Mouse (Mus musculus) gastrocnemius, postnatal 10 days (tissue): ENCODE data around the gene Osbp2. TPM values are rescaled to one million over a fixed set of nuclear protein-coding genes. Genes with fewer than 3 reads are reported as not detected.
A peak's percentile ranks its signal among the peaks of the same experiment; 100 is the strongest.

ENCODE experiments used
- DNase-seq: peaks from one replicate; pipeline ENCODE4 v3.0.0; 2021; ENCODE audit warnings: mixed read lengths
- total RNA-seq, 2 experiments: library from RNA; stranded (reverse); gene quantifications; 2 replicates each; pipeline ENCODE4 v1.2.3; 2021

Gene Osbp2
- total RNA-seq, 2 experiments from 2014 or later = 0.49 to 0.88 TPM

GRCm38 (mm10) chr11:3823378-3823777 is 40.3 kb downstream of the Osbp2 start:
- no peak for DNase-seq

- DNase-seq = no peak
These were observed 45.5 kb downstream of the Osbp2 start for GRCm38 (mm10) chr11:3817986-3818758.

GRCm38 (mm10) chr11:3815951-3816350 is 47.8 kb downstream of the Osbp2 start:
- no peak for DNase-seq

- DNase-seq = no peak
These were observed 50.4 kb downstream of the Osbp2 start for GRCm38 (mm10) chr11:3813340-3813739.

- DNase-seq = peak; percentile 26
These were observed 55.5 kb downstream of the Osbp2 start for GRCm38 (mm10) chr11:3808162-3808561.

GRCm38 (mm10) chr11:3805362-3805761 is 58.3 kb downstream of the Osbp2 start:
- no peak for DNase-seq

- no peak for DNase-seq
These were observed 59.1 kb downstream of the Osbp2 start for GRCm38 (mm10) chr11:3804639-3805038.

GRCm38 (mm10) chr11:3802057-3802456 is 61.6 kb downstream of the Osbp2 start:
- no peak for DNase-seq

- no peak for DNase-seq
These were observed 66.0 kb downstream of the Osbp2 start for GRCm38 (mm10) chr11:3797631-3798215.

GRCm38 (mm10) chr11:3790736-3791135 is 73.0 kb downstream of the Osbp2 start:
- DNase-seq = no peak

- no peak for DNase-seq
These were observed 73.8 kb downstream of the Osbp2 start for GRCm38 (mm10) chr11:3789919-3790318.

- DNase-seq = peak; percentile 92
These were observed 77.1 kb downstream of the Osbp2 start for GRCm38 (mm10) chr11:3786564-3786963.

- no peak for DNase-seq
These were observed 88.4 kb downstream of the Osbp2 start for GRCm38 (mm10) chr11:3775263-3775644.

GRCm38 (mm10) chr11:3774463-3775262 is 89.0 kb downstream of the Osbp2 start:
- peak; percentile 56 for DNase-seq

GRCm38 (mm10) chr11:3773782-3774462 is 89.8 kb downstream of the Osbp2 start:
- no peak for DNase-seq

- DNase-seq = no peak
These were observed 90.6 kb downstream of the Osbp2 start for GRCm38 (mm10) chr11:3773136-3773535.

GRCm38 (mm10) chr11:3771348-3771747 is 92.4 kb downstream of the Osbp2 start:
- no peak for DNase-seq

- no peak for DNase-seq
These were observed 95.9 kb downstream of the Osbp2 start for GRCm38 (mm10) chr11:3767830-3768229.

- DNase-seq = no peak
These were observed 96.7 kb downstream of the Osbp2 start for GRCm38 (mm10) chr11:3766964-3767363.

- DNase-seq = no peak
These were observed 99.4 kb downstream of the Osbp2 start for GRCm38 (mm10) chr11:3764352-3764751.

- DNase-seq = peak; percentile 20
These were observed 101.8 kb downstream of the Osbp2 start for GRCm38 (mm10) chr11:3761775-3762501.

GRCm38 (mm10) chr11:3761339-3761738 is 102.4 kb downstream of the Osbp2 start:
- no peak for DNase-seq
